Mouse (Mus musculus) lung, embryonic 15.5 days (tissue): ENCODE results near the gene Nln. TPM values are rescaled to one million over a fixed set of nuclear protein-coding genes. Genes with fewer than 3 reads are reported as not detected.

ENCODE experiments used
- polyA plus RNA-seq: library from polyadenylated mRNA; unstranded; fragments of >200 nt; fragmentation: Nextera tagmentation; extraction: Ambion mirVana; gene quantifications from 2 replicates; pipeline ENCODE4 v1.2.1, GENCODE M21; 2015

The Nln gene
- polyA plus RNA-seq, 1 experiment from 2014 or later, result 18.6 TPM

Other genes starting within 250 kb of the Nln start
- gene Erbin, start 189.1 kb downstream of the Nln start, polyA plus RNA-seq, result 17.2 and 17.9 TPM in 2 replicates
- gene Sgtb, start 127 bp upstream of the Nln start, polyA plus RNA-seq, result 5.5 TPM in 2 replicates
- 57.5 and 63.8 TPM in 2 replicates for gene Trappc13, start 68.9 kb upstream of the Nln start, polyA plus RNA-seq
- gene Trim23, start 69.2 kb upstream of the Nln start, polyA plus RNA-seq, result 17.4 and 20.1 TPM in 2 replicates
- gene Cenpk, start 119.0 kb upstream of the Nln start, polyA plus RNA-seq, result 72.8 and 78.6 TPM in 2 replicates
- gene Ppwd1, start 119.2 kb upstream of the Nln start, polyA plus RNA-seq, result 16.0 and 16.4 TPM in 2 replicates
- gene Adamts6, start 178.2 kb upstream of the Nln start, polyA plus RNA-seq, result 2.9 and 3.6 TPM in 2 replicates